Mouse (Mus musculus): Measurements from ENCODE around the gene Calml3. TPM values are rescaled to one million over a fixed set of nuclear protein-coding genes. Genes with fewer than 3 reads are reported as not detected.

Calml3 gene
- polyA plus RNA-seq, 1 experiment, result not detected

DNA sequence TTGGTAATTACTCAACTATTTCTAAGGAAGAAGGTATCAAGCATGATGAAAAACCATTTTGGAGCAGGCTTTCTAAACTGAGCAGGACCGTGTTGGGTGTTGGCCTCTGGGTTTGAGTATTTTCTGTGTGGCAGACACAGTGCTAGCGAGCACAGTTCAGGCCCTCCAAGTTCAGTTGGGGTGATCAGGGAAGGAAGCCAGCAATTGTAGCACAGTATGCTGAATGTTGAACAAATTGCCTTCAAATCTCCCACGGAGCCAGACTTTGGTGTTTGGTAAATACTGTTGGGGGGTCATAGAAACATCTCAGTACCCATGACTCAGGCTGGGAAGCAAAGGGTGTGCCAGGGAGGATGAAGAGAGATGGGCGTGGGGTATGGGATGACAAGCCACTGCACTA lies 43.0 kb downstream of the Calml3 start:
- no peak overlapping the region for H3K27ac ChIP-seq (ENCODE audit: insufficient read depth, low read depth, low read length)
- no peak overlapping the region for H3K4me3 ChIP-seq (ENCODE audit: insufficient read depth, low read depth, low read length)
- 64% methylated on average over 4 of the region's 4 CpGs for WGBS
- no peaks in the 10 kb centered on the region for H3K4me1 ChIP-seq (ENCODE audit: control insufficient read depth, insufficient read depth, low read length)
- no peak for TF ChIP-seq CTCF (IDR thresholded peaks at IDR 0.05; ENCODE audit: insufficient read depth, low read depth, low read length)
- no peak for TF ChIP-seq POLR2A (IDR thresholded peaks at IDR 0.05; ENCODE audit: insufficient read depth, low read depth, low read length)

GRCm38 (mm10) chr13:3758347-3758746 lies 45.8 kb downstream of the Calml3 start:
- WGBS, result 45% methylated on average over 2 of the region's 2 CpGs
- TF ChIP-seq POLR2A (IDR thresholded peaks at IDR 0.05; ENCODE audit: insufficient read depth, low read depth, low read length), result no peak
- no peak for TF ChIP-seq CTCF (IDR thresholded peaks at IDR 0.05; ENCODE audit: insufficient read depth, low read depth, low read length)
- Histone ChIP-seq H3K4me3 (ENCODE audit: insufficient read depth, low read depth, low read length) (no peak overlapping the region), H3K27ac (ENCODE audit: insufficient read depth, low read depth, low read length) (no peak overlapping the region), H3K4me1 (ENCODE audit: control insufficient read depth, insufficient read depth, low read length) (no peaks in the 10 kb centered on the region)

GRCm38 (mm10) chr13:3753291-3753690 lies 50.8 kb downstream of the Calml3 start:
- no peak for TF ChIP-seq POLR2A (IDR thresholded peaks at IDR 0.05; ENCODE audit: insufficient read depth, low read depth, low read length)
- TF ChIP-seq CTCF (IDR thresholded peaks at IDR 0.05; ENCODE audit: insufficient read depth, low read depth, low read length), result no peak
- H3K4me1 ChIP-seq (ENCODE audit: control insufficient read depth, insufficient read depth, low read length), result no peaks in the 10 kb centered on the region
- H3K27ac ChIP-seq (ENCODE audit: insufficient read depth, low read depth, low read length), result no peak overlapping the region
- WGBS, result 90% methylated on average over 2 of the region's 2 CpGs
- no peak overlapping the region for H3K4me3 ChIP-seq (ENCODE audit: insufficient read depth, low read depth, low read length)

Other genes starting within 250 kb of the Calml3 start
- 115 TPM in 1 of 2 replicates, not detected in the other for gene Fam208b, start 193.2 kb downstream of the Calml3 start, polyA plus RNA-seq (2012; ENCODE audit: insufficient read depth, insufficient read length, low replicate concordance, missing spikeins)
- gene Asb13, start 170.3 kb downstream of the Calml3 start, polyA plus RNA-seq (2012; ENCODE audit: insufficient read depth, insufficient read length, low replicate concordance, missing spikeins), result not detected in 2 replicates
- not detected in 2 replicates for gene Calm4, start 33.4 kb upstream of the Calml3 start, polyA plus RNA-seq (2012; ENCODE audit: insufficient read depth, insufficient read length, low replicate concordance, missing spikeins)
- gene Calm5, start 49.9 kb upstream of the Calml3 start, polyA plus RNA-seq (2012; ENCODE audit: insufficient read depth, insufficient read length, low replicate concordance, missing spikeins), result not detected in 2 replicates
- not detected in 2 replicates for gene Net1, start 113.9 kb upstream of the Calml3 start, polyA plus RNA-seq (2012; ENCODE audit: insufficient read depth, insufficient read length, low replicate concordance, missing spikeins)
- gene Tubal3, start 114.0 kb upstream of the Calml3 start, polyA plus RNA-seq (2012; ENCODE audit: insufficient read depth, insufficient read length, low replicate concordance, missing spikeins), result not detected in 2 replicates
- not detected in 2 replicates for gene Ucn3, start 141.0 kb upstream of the Calml3 start, polyA plus RNA-seq (2012; ENCODE audit: insufficient read depth, insufficient read length, low replicate concordance, missing spikeins)
- gene Akr1c14, start 244.7 kb upstream of the Calml3 start, polyA plus RNA-seq (2012; ENCODE audit: insufficient read depth, insufficient read length, low replicate concordance, missing spikeins), result not detected in 2 replicates